Mouse (Mus musculus) stomach, postnatal 0 days (tissue): ENCODE measurements around the gene Pitpnm3. TPM values are rescaled to one million over a fixed set of nuclear protein-coding genes. Genes with fewer than 3 reads are reported as not detected.

ENCODE experiments used
- ATAC-seq: fragments of 200-750 bp; cut with Nextera tagmentation; 2 replicates; pipeline ENCODE4 v1.8.0; 2017; ENCODE audit not compliant: low FRiP score, low TSS enrichment
- DNase-seq: peaks from one replicate; pipeline ENCODE4 v3.0.0-alpha.2; 2016; ENCODE audit warnings: low spot score
- H3K27ac ChIP-seq: fragments of 300-500 bp; sonication (generic); replicated peaks from 2 replicates; pipeline ENCODE4 v1.5.1; 2014; ENCODE audit warnings: mild to moderate bottlenecking, control low read depth
- H3K27me3 ChIP-seq: fragments of 300-500 bp; sonication (generic); 2 replicates; pipeline ENCODE4 v1.6.1; 2014; ENCODE audit warnings: low read length; ENCODE audit not compliant: control insufficient read depth, insufficient read depth
- H3K36me3 ChIP-seq: fragments of 300-500 bp; sonication (generic); 2 replicates; pipeline ENCODE4 v1.6.1; 2014; ENCODE audit warnings: low read length, mixed read lengths; ENCODE audit not compliant: control insufficient read depth, insufficient read depth
- H3K4me1 ChIP-seq: fragments of 300-500 bp; sonication (generic); replicated peaks from 2 replicates; pipeline ENCODE4 v1.6.1; 2014; ENCODE audit warnings: antibody characterized with exemption; ENCODE audit not compliant: control insufficient read depth, insufficient read depth
- H3K4me2 ChIP-seq: fragments of 300-500 bp; sonication (generic); replicated peaks from 2 replicates; pipeline ENCODE4 v1.6.1; 2014; ENCODE audit warnings: low read depth, mild to moderate bottlenecking, control low read depth, moderate library complexity
- H3K4me3 ChIP-seq: fragments of 300-500 bp; sonication (generic); 2 replicates; pipeline ENCODE4 v1.5.1; 2014; ENCODE audit warnings: low read depth, low read length, control low read depth
- H3K9ac ChIP-seq: fragments of 300-500 bp; sonication (generic); 2 replicates; pipeline ENCODE4 v1.6.1; 2014; ENCODE audit warnings: mild to moderate bottlenecking, low read length, control low read depth, mixed read lengths
- H3K9me3 ChIP-seq: fragments of 300-500 bp; sonication (generic); 2 replicates; pipeline ENCODE4 v1.6.1; 2016; ENCODE audit warnings: low read length; ENCODE audit not compliant: control insufficient read depth
- CTCF ChIP-seq: IDR thresholded peaks from 2 replicates; pipeline ENCODE4 v1.5.1; 2016; ENCODE audit warnings: antibody characterized with exemption, low read depth, mild to moderate bottlenecking, moderate library complexity
- EP300 ChIP-seq: optimal IDR thresholded peaks from 2 replicates; pipeline ENCODE3; 2016; ENCODE audit warnings: antibody characterized with exemption
- WGBS: fragments of 180-500 bp; shearing (Covaris S2); extraction: QIAGEN DNeasy Blood & Tissue Kit; methylation state at CpG from one replicate; pipeline ENCODE4 v1.1.7; 2014; 5-methylcytosine and 5-hydroxymethylcytosine counted together
- polyA plus RNA-seq: library from polyadenylated mRNA; unstranded; fragments of >200 nt; fragmentation: Nextera tagmentation; extraction: Ambion mirVana; gene quantifications from 2 replicates; pipeline ENCODE4 v1.2.1, GENCODE M21; 2015

The Pitpnm3 gene
- polyA plus RNA-seq, 1 experiment from 2014 or later = 1.2 TPM

- H3K4me2 ChIP-seq = no peak overlapping the region
- H3K27ac ChIP-seq = no peak overlapping the region
- no peaks in the 10 kb centered on the region for H3K4me1 ChIP-seq
- no peaks in the 10 kb centered on the region for H3K36me3 ChIP-seq
- H3K27me3 ChIP-seq = no peaks in the 10 kb centered on the region
- ATAC-seq = no peak
- H3K4me3 ChIP-seq = no peak overlapping the region
- WGBS = 29% methylated on average over 6 of the region's 6 CpGs
- no peak for DNase-seq
- no peak overlapping the region for H3K9ac ChIP-seq
- H3K9me3 ChIP-seq = no peaks in the 10 kb centered on the region
- TF ChIP-seq CTCF (no peak), EP300 (no peak)
Observed at GRCm38 (mm10) chr11:72072331-72072905, 63.2 kb downstream of the Pitpnm3 start.

- Histone ChIP-seq H3K27me3 (no peaks in the 10 kb centered on the region), H3K9ac (no peak overlapping the region), H3K9me3 (no peaks in the 10 kb centered on the region), H3K4me1 (no peaks in the 10 kb centered on the region), H3K4me3 (no peak overlapping the region), H3K36me3 (no peaks in the 10 kb centered on the region), H3K4me2 (no peak overlapping the region), H3K27ac (no peak overlapping the region)
- no peak for DNase-seq
- no peak for ATAC-seq
- WGBS = 80% methylated on average over 9 of the region's 9 CpGs
- no peak for TF ChIP-seq EP300
- TF ChIP-seq CTCF = no peak
Observed at GRCm38 (mm10) chr11:72070733-72071132, 64.8 kb downstream of the Pitpnm3 start.

- no peak overlapping the region for H3K4me3 ChIP-seq
- no peaks in the 10 kb centered on the region for H3K9me3 ChIP-seq
- H3K4me1 ChIP-seq = no peaks in the 10 kb centered on the region
- H3K27ac ChIP-seq = no peak overlapping the region
- H3K27me3 ChIP-seq = no peaks in the 10 kb centered on the region
- no peaks in the 10 kb centered on the region for H3K36me3 ChIP-seq
- H3K9ac ChIP-seq = no peak overlapping the region
- 58% methylated on average over 7 of the region's 7 CpGs for WGBS
- no peak overlapping the region for H3K4me2 ChIP-seq
- ATAC-seq (no peak), DNase-seq (no peak)
- TF ChIP-seq CTCF (no peak), EP300 (no peak)
Observed at GRCm38 (mm10) chr11:72068026-72068425, 67.6 kb downstream of the Pitpnm3 start.

- H3K4me3 ChIP-seq = no peak overlapping the region
- no peaks in the 10 kb centered on the region for H3K9me3 ChIP-seq
- no peaks in the 10 kb centered on the region for H3K36me3 ChIP-seq
- no peaks in the 10 kb centered on the region for H3K4me1 ChIP-seq
- H3K4me2 ChIP-seq = no peak overlapping the region
- H3K27me3 ChIP-seq = no peaks in the 10 kb centered on the region
- no peak overlapping the region for H3K27ac ChIP-seq
- WGBS = 75% methylated on average over 5 of the region's 5 CpGs
- H3K9ac ChIP-seq = no peak overlapping the region
- DNase-seq (no peak), ATAC-seq (no peak)
- no peak for TF ChIP-seq EP300
- TF ChIP-seq CTCF = no peak
Observed at GRCm38 (mm10) chr11:72067326-72067725, 68.3 kb downstream of the Pitpnm3 start.

GRCm38 (mm10) chr11:72066330-72066729, 69.2 kb downstream of the Pitpnm3 start:
- Histone ChIP-seq H3K9me3 (no peaks in the 10 kb centered on the region), H3K4me1 (no peaks in the 10 kb centered on the region), H3K36me3 (no peaks in the 10 kb centered on the region), H3K9ac (no peak overlapping the region), H3K27ac (no peak overlapping the region), H3K4me2 (no peak overlapping the region), H3K4me3 (no peak overlapping the region), H3K27me3 (no peaks in the 10 kb centered on the region)
- 36% methylated on average over 6 of the region's 6 CpGs for WGBS
- DNase-seq (peak; percentile 66), ATAC-seq (no peak)
- TF ChIP-seq EP300 (no peak), CTCF (peak; percentile 78)

GRCm38 (mm10) chr11:72065103-72065502, 70.5 kb downstream of the Pitpnm3 start:
- Histone ChIP-seq H3K27ac (no peak overlapping the region), H3K9me3 (no peaks in the 10 kb centered on the region), H3K4me3 (no peak overlapping the region), H3K4me2 (no peak overlapping the region), H3K36me3 (no peaks in the 10 kb centered on the region), H3K27me3 (no peaks in the 10 kb centered on the region), H3K9ac (no peak overlapping the region), H3K4me1 (no peaks in the 10 kb centered on the region)
- TF ChIP-seq EP300 (no peak), CTCF (no peak)
- DNase-seq (no peak), ATAC-seq (no peak)
- 68% methylated on average over 8 of the region's 8 CpGs for WGBS
